Mouse (Mus musculus) left cerebral cortex, adult 9 months (tissue): ENCODE measurements at regions not wholly inside any gene's neighbourhood (a gene's known extent, or its start where the extent isn't known, plus 50 kb on each side); places are given as distances from the start of the nearest gene placed in this dataset.

ENCODE experiments used
- DNase-seq, 2 experiments: peaks; one replicate each; pipeline ENCODE4 v3.0.0; 2022; ENCODE audit warnings: low spot score in 2 of 2

DNA sequence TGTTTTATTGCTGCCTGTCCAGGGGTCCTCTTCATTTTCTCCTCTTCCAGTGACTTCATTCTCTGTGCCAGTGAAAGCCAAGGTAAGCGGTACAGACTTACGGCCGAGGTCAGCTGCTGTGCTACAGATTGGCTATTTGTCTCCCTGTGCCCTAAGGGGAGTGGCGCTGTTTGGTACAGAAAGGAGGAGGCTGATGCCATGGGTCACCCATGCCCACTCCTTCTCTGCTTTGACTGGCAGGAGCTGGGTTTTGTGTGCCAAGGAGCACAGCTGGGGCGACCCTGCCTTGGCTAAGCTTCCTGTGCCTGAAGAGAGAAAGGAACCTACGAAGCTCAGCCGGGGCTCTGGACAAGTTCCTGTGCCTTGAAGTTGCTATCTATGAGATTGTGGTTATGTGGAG is 70.0 kb upstream of the Fggy start:
- DNase-seq = no peak

DNA sequence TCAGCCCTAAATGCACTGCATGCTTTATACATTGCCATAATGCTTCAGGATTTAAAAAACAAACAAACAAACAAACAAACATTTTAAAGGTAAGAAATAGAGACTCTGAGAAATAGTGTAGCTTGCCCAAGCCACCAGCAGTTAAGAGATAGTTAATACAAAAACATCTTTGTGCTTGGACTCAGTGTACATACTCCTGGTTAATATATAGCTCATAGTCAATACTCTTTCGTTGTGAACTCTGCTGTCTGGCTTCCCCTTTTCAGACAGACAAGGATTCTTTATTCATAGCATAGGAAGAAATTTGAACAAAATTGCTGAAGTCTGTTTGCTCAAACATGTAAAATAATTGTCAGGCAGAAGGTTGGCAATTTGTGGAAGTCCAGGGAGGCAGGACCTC is 69.3 kb upstream of the Fggy start:
- no peak for DNase-seq

DNA sequence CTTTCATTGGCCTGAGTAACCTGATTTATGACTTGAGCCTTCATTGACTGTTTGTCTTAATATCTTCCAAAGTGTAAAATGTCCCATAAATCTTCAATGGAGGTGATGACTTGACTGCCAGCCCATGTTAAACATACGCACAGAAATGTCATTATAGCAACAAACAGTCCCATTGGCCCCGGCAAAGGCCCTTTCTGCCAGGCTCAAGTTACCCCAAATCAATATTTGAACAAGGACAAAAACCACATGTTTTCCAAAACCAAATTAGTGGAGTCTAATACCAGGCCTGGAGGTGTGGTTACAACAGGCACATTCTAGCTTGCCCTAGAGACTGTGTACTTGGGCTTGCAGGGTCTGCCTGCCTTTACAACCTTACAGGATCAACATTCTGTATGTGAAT is 68.2 kb upstream of the Fggy start:
- DNase-seq = no peak

DNA sequence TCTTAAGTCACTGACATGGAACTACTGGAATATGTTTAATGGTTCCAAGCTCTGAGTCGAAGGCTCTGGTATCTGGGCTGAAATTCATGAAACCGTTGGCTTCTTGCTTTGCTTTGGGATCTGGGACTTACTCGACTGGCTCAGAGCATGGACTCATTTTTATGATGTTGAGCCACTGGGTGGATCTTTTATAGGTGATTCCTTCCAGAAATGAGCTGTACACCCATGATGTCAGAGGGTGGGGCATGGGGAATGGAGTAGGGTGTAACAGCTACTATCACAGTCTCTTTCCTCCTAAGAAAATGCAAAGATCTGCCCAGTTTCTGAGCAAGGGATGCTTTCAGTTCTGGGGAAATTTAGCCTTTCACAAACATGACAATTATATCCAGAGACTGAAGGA is 57.0 kb upstream of the Fggy start:
- DNase-seq = no peak

DNA sequence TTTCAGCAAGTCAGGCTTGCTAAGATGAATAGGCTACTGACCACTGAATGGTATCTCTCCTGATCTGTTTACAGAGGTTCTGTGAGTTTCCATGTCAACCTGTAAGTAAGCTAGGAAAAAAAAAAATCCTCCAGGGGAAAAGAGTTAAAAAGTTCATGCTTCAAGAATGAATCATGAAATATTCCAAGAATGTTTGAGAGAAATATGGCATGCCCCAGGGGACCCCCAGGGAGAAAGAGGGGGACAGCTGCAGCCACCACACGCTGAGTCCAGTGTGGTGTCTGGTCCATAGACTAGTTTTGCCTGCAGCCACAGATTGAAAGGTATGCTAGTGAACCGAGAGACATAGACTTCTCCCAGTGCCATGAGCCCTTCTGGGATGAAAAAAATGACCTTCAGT is 56.1 kb upstream of the Fggy start:
- DNase-seq = no peak

DNA sequence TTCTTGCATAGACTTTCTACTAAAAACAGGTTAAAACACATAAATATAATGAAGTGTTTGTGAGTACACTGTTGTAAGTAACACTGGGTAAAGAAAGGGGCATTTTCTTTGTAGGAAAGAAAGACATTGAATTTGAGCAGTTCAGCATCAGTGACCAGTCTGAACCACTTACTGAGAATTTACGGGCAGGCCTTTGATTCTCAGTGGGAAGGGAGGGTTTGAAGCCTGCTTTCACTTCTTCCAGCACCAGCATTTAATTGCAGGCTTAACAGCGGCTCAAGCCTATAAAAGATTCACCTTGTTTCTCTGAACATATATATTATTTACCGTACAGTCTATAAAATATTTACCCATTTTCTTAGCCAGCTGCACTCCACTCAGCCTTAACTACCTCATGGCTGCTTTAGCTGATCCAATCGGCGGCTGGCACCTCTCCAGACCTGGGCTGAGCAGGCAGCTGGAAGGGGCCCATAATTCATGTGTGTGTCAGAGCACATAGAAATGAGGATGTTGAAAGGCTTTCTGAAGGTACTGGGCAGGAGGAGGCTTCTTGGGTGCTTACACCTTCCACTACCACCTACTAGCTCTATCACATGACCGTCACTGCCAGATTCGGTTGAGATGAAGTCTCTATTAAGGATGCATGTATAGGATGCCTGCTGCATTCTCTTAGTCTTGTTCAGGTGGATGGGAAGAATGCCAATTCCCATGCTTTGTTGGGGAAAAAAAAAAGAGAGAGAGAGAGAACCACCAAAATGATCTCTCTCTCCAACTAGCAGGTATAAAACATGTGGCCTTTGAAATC is 50.0 kb upstream of the Fggy start:
- no peak for DNase-seq
